Mouse (Mus musculus) kidney, postnatal 10 days (tissue): ENCODE data around the gene Hist1h2bc.
A peak's percentile ranks its signal among the peaks of the same experiment; 100 is the strongest.
"Not testable (repeated sequence)": the region's sequence is repeated elsewhere in the genome, so short reads cannot be mapped to it uniquely, and the experiment has no call there.

Experiments
- DNase-seq: peaks from one replicate; pipeline ENCODE4 v3.0.0; 2021; ENCODE audit warnings: mixed read lengths

Hist1h2bc gene

DNA sequence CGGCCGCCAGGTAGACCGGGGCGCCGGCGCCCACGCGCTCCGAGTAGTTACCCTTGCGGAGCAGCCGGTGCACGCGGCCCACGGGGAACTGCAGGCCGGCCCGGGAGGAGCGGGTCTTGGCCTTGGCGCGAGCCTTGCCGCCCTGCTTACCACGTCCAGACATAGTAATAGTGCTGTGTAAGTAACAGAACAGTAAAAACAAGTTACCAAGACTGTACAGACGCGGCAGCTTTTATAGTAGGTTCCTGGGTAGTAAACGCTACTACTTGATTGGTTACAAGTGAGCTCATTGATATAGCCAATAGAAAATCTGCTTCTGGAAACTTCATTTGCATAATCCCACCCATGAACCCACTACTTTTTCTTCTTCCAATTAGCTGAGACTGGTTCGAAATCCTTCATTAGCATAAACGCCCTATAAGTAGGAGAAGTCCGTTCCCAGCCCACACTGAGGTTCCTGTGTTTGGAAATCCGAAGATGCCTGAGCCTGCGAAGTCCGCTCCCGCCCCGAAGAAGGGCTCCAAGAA lies at the start of gene Hist1h2bc, which contains the start of gene Hist1h2ac:
Gene Hist1h2bc, plus strand, starts transcription at position 445 of the 527 bp plus-strand sequence.
Gene Hist1h2ac, minus strand, starts transcription at position 194 of the 527 bp plus-strand sequence.
- DNase-seq = peak; percentile 82

DNA sequence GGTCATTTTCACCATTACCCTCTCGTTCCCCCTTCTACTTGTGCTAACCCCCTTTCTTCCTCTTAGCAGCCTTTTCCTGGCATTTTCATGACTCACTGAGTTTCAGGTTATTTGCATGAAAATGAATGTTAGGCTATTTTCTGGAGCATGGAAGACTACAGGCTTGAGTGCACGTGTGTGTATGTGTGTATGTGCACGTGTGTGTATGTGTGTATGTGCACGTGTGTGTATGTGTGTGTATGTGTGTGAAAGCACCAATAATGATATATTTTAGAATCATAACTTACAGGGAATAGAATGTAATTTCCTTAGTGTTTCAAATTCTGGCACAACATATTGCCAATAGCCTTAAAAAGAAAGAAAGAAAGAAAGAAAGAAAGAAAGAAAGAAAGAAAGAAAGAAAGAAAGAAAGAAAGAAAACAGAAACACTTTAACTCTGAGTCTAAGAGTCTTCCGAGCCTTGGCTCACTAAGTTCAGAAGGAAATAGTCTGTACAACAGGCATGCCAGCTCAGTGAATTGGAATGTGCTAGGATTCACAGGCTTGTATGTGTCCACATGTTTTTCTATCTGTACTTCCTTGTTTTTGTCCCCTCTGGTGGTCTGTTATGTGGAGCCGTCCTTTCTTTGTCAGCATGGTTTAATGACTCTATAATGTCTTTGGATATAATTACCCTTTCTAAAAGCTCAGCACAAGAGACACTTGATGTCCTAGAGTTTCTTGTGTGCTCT lies 24.2 kb upstream of the Hist1h2bc start:
- no peak for DNase-seq

- no peak for DNase-seq
Measured at GRCm38 (mm10) chr13:23662536-23662935, 21.5 kb upstream of the Hist1h2bc start.

DNA sequence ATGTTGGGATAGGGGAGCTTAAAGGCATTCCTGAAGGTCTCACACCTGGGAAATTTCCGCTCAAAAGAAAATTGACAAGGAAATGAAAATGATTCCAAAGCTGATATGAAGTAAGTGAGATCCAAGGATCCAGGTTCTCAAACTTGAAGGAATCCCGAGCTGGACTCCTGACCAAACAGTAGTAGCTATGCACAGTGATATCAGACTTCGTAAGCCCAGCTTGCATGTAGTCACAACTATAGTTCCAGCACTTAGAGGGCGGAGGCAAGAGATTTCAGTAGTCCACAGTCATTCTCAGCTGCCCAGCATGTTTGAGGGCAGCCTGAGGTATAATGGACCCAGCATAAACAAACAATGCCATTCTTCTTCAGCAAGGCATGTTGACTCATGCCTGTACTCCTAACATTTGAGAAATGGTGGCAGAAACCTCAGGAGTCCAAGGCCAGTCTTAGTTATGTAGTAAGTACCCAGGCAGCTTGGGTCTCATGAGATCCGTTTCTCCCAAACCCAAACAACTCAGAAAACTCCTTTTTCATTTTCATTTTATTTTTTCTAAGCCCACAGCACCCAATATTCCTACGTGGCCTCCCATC lies 1.9 kb upstream of the Hist1h2bc start:
- DNase-seq = no peak

- DNase-seq = no peak
Measured at GRCm38 (mm10) chr13:23682623-23682946, 1.4 kb upstream of the Hist1h2bc start.

GRCm38 (mm10) chr13:23682947-23683754 lies 848 bp upstream of the Hist1h2bc start:
- DNase-seq = not testable (repeated sequence)

GRCm38 (mm10) chr13:23684295-23684945 lies 421 bp downstream of the Hist1h2bc start:
- peak; percentile 71 for DNase-seq

DNA sequence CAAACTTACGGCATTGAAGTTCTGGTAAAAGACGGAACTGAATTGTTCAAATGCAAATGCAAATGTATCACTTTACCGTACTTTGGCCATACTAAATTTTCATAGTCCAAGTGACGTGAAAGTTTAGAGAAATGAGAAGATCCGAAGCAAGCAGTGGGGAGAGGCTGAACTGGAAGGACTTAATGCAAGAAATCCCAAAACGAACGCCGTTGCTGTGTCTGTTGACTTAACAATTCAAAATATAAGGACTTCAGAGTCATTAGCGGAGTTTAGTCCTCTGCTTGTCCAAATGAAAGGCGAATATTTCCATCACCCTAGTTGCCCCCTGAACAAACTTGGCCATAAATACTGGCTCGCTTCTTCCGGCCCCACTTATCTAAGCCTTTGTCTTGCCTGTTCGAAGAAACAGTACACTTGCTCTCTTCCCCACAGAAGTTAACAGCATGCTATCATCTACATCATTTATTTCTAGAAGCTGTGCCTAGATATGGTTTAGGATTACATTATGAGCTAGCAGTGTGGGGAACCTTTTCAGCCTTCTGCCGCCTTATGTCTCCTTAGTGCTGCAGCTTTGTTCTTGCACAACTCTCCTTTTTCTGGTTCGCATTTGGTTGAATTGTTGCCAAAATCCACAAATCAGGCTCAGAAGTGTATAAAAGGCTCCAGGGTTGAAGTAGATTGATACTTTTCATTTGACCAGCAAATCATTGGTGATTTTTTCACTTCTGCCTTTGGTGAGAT lies 1.3 kb downstream of the Hist1h2bc start:
- peak; percentile 30 for DNase-seq

GRCm38 (mm10) chr13:23685966-23686365 lies 2.0 kb downstream of the Hist1h2bc start:
- no peak for DNase-seq

DNA sequence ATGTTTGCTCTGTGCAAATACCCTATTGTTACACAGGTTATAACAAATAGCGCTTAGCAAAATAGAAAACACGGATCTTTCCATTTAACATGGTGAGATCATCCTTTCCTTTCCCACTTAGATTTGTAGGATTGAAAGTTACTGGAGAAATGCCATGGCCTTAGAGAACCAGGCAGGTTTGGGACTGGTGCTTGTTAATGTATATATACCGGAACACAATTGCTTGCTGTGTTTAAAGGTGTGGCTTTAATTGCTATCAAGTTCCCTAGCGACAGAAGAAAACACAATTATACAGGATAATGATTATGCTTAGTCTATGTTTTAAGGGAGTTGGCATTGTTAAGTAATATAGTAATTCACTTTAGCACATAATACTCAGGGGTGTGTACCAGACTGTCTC lies 3.2 kb downstream of the Hist1h2bc start:
- no peak for DNase-seq

DNA sequence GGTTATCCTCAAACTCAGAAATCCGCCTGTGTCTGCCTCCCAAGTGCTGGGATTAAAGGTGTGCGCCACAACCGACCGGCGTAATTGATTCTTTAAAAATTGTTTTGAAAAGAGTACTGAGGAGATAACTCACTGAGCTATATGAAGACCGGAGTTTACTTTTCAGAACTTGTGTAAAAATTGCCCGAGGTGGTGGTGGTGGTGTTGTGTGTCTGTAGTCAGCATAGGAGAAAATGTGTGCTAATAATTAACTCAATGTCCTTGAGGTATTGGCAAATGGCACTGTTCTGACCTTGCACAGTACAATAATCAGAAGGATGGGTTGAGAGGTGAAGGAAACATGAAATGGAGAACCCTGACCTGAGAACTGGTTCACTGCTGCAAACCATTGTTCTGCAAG lies 3.9 kb downstream of the Hist1h2bc start:
- DNase-seq = no peak

- DNase-seq = no peak
Measured at GRCm38 (mm10) chr13:23688956-23689355, 5.0 kb downstream of the Hist1h2bc start.

DNA sequence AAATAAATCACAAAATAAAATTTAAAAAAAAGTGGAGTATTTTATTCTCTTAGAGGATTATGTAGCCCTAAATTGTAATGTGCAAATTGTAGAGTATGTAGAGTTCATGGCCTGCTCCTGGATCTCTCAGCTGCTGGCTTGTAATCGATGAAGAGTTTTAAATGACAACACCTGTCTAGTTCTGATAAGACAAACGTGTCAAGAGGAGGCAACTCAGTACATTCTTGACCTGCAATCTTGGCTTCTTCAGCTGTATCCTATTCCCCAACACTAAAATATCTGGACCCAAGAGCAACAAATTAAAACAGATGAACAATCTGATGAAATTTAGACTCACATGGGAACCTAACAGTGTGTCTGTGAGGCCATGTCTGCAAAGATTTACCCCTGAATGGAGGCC lies 5.5 kb downstream of the Hist1h2bc start:
- DNase-seq = no peak

GRCm38 (mm10) chr13:23693856-23694440 lies 9.9 kb downstream of the Hist1h2bc start:
- DNase-seq = peak; percentile 51

DNA sequence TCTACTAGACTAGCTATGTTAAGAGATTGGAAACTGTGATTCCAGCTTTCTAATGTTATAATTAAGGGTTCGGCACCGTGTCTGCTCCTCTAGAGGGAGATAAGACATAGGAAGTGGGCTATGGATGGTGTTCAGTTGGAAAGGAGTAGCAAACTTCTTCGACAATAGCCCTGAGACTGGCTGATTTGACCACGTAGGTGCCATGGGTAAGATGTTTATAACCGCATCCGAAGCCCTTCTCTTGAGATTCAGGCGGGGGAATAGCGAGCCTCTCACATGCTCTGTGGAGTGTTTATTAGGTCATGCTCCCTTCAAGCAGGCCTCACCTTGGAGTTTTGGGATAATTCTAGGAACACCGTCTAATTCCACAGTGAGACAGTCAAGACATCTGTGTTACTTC lies 11.0 kb downstream of the Hist1h2bc start:
- no peak for DNase-seq

- no peak for DNase-seq
Measured at GRCm38 (mm10) chr13:23695514-23695913, 11.5 kb downstream of the Hist1h2bc start, which contains the start of gene Hist1h1t. Gene Hist1h1t, plus strand, starts transcription at chr13:23695814.

GRCm38 (mm10) chr13:23696061-23696474 lies 12.1 kb downstream of the Hist1h2bc start:
- peak; percentile 25 for DNase-seq

DNA sequence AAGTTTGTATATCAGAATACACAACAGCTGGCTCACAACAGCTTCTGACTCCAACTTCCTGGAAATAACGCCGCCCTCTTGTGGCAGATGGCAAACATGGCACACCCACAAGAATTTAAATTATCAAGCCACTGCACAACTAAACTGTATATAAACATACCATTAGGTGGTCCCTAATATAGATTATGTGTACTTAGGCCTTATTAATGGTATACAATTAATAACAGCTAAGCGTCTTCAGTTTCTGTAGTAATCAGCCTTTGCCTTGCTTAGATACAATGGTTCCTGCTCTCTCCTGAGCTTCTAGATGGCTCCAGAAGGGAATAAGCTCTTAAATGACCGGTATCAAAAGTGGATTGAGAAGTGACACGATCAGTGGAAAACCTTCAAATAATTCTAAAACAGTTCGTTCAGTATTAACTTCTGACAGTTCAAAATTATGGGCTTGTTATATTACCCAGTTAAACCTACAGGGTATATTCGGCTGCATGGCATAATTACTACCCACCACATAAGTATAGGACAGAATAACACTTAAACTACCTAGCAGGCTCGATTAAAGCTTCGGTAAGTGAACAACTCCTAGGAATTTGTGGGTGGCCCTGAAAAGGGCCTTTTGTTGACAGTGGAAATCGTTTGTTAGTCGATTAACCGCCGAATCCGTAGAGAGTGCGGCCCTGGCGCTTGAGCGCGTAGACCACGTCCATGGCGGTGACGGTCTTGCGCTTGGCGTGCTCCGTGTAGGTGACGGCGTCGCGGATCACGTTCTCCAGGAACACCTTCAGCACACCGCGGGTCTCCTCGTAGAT lies 13.7 kb downstream of the Hist1h2bc start:
- DNase-seq = peak; percentile 76

DNA sequence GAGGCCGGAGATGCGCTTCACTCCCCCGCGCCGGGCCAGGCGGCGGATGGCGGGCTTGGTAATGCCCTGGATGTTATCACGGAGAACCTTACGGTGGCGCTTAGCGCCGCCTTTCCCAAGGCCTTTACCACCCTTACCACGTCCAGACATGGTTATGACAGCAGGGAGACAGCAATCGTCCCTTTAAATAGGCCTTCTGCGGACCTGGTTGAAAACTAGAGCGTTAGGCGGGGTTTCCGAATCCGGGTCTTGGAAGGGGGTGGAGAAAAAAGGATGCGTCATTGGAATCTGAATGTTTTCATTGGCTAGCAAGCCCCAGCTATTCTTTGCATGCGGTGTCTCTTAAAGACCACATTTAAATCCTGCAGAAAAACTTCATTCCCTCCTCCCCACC lies 14.3 kb downstream of the Hist1h2bc start, which contains the start of gene Hist1h4c:
Gene Hist1h4c, minus strand, starts transcription at position 155 of the 394 bp plus-strand sequence.
- peak; percentile 98 for DNase-seq

DNA sequence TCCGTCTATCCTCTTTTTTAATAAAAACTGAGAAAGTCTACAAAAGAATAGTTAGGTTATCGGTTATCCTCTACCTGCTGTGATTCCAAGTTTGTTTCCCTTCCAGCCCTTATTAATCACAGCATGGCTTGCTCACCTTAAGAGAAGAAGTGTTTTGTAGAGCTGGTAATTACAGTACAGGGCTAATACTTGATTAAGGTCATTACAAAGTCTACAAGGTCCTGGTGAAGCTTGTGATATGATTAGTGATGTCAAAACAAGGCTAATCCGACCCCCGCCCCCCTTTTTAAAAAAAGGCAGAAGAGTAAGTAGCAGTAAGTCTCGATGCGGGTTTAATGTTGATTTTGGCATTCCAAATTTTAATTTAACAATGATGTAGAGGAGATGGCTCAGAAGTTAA lies 15.0 kb downstream of the Hist1h2bc start:
- peak; percentile 6 for DNase-seq

DNA sequence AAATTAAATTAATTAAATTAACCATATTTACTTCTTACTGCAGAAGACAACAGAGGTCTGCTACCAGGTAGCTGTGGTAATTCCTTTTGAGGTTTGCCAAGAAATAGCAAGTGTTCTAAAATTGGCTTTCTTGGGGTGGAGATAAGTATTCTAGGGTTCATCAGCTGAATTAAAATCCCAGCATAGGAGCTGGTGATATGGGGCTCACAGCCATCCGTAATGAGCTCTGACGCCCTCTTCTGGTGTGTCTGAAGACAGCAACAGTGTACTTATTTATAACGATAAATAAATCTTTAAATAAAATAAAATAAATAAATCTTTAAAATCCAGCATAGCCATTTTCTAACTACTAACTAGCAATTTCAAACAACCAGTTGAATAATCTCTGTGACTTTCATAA lies 15.8 kb downstream of the Hist1h2bc start:
- no peak for DNase-seq
